Mouse (Mus musculus) G1E-ER4 (cell line): ENCODE data around the gene Gm10160. TPM values are rescaled to one million over a fixed set of nuclear protein-coding genes. Genes with fewer than 3 reads are reported as not detected.

Experiments used
- GATA1 ChIP-seq: IDR thresholded peaks from one replicate; pipeline ENCODE4 v1.8.0; 2012; ENCODE audit warnings: low read length, inconsistent platforms
- polyA plus RNA-seq: library from polyadenylated mRNA; stranded (reverse); fragments of >175 nt; gene quantifications from 2 replicates; pipeline ENCODE4 v1.2.3, GENCODE M21; 2012

Gm10160 gene
- polyA plus RNA-seq, 1 experiment = not detected

DNA sequence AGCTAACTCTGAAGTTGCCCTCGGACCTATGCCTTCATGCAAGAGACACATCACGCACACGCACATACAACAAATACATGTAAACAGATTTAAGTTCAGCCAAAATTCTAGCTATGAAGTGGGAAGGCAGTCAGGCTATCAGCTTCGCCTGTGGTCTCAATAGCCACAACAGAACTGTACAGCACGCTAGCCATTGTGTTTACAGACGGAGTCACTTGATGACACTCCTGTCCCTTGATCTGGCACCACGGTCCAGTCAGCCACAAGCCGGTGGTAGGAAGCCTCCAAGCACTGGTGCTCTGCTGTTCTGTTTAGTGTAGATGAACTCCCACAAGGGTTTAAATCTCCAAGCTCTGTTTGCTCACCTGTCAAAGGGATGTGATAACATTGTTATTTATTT is 9.6 kb downstream of the Gm10160 start:
- TF ChIP-seq GATA1 = no peak

- no peak for TF ChIP-seq GATA1
Observed at GRCm38 (mm10) chr7:81845313-81845712, 10.3 kb downstream of the Gm10160 start.

DNA sequence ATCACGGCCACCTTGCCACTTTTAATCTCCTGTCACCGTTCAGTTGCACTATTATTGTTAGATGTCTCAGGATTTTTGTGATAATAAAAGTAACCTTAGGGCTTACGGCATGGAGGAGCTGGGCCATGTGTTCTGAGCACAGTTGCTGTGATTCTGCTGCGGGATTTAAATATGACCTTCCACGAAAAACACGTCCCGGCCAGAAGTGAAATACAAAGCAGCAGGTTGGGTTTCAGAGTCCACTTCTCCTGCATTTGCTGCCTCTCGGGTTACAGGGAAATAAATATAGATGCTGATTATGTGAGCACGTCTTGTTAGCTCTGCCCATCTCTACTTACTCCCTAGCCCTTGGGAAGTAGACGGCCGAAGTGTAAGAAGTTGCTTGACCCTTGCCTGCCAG is 10.8 kb downstream of the Gm10160 start:
- TF ChIP-seq GATA1 = no peak

DNA sequence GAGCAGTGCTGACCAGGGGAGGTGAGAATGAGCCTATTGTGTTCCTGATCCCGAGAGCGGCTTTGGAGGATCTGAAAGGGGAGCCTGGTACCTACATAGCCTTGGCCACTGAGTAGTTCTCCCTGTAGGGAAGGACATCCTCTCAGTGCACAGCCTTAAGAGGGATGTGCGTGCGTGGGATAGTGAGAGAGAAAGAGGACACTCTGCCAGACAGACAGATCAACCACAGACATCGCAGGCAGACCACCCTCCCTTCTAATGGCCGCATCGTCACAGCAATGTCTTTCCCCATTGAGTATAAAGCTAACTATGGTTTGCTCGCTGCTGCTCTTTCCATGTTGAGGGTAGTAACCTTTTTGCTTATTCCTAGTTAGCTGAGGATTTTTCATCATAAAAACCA is 11.7 kb downstream of the Gm10160 start:
- TF ChIP-seq GATA1 = no peak

DNA sequence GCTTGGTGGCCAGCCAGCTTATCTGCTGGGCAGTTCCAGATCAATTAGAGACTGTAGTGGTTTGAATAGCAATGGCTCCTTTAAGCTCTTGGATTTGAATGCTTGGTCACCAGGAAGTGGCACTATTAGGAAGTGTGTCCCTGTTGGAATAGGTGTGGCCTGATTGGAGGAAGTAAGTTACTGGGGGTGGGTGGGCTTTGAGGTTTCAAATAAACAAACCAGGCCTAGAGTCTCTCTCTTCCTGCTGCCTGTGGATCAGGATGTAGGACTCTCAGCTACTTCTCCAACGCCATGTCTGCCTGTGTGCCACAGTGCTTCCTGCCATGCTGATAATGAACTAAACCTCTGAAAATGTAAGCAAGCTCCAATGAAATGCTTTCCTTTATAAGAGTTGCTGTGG is 12.6 kb downstream of the Gm10160 start:
- no peak for TF ChIP-seq GATA1

DNA sequence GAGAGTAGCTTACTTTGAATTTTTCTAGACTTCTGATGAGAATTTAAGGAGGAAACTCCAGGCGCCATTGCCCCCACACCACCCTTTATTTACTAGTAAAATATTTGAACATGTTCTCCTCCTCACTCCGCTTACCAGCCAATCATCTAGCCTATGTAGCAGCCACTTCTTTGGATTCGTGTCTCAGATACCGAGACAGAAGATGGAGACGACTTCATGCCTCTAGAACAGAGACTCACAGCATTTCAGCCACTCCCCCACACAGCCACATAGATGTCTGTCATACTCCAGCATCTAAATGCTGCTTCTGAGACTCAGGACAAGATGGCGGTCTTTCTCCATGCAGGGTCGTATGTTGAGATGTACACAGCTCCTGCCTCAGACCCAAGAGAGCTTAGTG is 13.5 kb downstream of the Gm10160 start:
- no peak for TF ChIP-seq GATA1

- no peak for TF ChIP-seq GATA1
Observed at GRCm38 (mm10) chr7:81841439-81841838, 14.2 kb downstream of the Gm10160 start.

GRCm38 (mm10) chr7:81840661-81841181 is 14.9 kb downstream of the Gm10160 start:
- TF ChIP-seq GATA1 = no peak

GRCm38 (mm10) chr7:81839746-81840145 is 15.8 kb downstream of the Gm10160 start:
- TF ChIP-seq GATA1 = no peak

DNA sequence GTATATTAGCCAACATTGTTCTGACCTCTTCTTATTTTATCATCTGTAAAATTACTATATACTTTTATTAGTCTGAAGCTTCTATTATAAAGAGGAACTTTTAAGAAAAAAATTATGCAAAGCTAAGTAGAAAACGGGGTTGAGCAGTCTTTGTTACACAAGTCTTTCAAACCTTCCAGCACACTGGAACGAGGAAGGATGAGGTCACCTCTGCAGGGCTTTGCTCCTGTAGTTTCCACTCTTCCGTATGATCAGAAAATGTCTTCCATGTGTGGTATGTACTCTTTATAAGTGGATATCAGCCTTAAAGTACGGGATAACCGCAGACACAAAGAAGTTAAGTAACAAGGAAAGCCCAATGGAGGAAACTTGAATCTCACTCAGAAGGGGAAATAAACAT is 20.2 kb downstream of the Gm10160 start:
- no peak for TF ChIP-seq GATA1

GRCm38 (mm10) chr7:81834847-81835246 is 20.7 kb downstream of the Gm10160 start:
- no peak for TF ChIP-seq GATA1

DNA sequence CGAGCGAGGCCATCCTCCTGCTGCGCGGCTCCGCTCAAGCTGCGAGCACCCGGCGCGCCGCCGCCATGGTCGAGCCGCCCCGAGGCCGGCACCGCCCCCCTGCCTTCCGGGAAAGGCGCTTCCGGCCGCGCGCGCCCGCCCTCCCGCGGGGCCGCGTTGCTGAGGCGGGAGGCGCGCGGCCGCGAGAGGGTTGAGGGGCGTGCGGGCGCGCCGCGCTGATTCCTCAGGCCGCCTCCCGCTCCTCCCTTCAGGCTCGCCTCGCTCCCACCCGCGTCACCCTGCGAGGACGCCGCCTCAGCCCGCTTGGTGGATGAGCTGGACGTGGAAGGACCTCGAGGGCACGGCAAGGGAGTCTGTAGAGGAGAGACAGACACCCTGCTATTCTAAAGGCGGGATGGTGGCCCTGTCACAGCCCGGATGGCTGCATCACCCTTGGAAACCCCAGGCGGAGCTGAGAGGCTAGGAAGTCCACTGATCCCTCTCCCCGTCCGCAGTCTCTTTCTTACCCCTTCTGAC is 26.2 kb downstream of the Gm10160 start, which contains the start of gene Btbd1:
Btbd1 (minus strand) TSS at position 53 of the 516 bp plus-strand sequence.
- no peak for TF ChIP-seq GATA1

DNA sequence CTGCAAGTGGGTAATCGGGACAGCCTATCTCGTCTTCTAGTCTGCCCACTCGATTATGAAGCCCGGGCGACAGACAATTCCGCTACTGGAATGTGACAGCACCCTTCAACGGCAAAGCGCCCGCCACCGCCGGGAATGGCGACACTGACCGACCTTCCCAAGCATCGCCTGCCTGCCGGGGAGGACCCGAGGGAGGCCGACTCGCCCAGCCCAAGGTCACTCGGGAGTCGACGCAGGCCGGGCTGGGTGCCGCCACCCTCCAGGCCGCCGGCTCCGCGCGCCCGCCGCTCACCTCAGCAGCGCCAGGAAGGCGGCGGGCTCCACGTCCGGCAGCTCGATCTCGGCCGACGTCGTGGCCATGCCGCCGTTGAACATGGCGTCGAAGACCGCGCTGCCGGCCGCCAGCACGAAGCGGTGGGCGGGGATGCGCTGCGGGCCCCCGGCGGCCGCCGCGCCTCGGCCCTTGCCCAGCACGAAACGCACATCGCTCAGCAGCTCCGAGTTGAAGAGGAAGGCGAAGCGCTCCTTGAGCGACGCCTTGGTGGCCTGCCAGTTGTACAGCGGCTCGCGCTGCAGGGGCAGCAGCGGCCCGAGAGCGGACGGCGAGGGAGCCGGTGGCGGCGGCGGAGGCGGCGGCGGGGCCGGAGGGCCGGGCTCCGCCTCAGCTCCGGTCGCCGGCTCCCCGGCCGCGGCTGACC is 26.8 kb downstream of the Gm10160 start:
- no peak for TF ChIP-seq GATA1

- TF ChIP-seq GATA1 = no peak
Observed at GRCm38 (mm10) chr7:81827806-81828667, 27.6 kb downstream of the Gm10160 start.

GRCm38 (mm10) chr7:81825381-81825780 is 30.2 kb downstream of the Gm10160 start:
- no peak for TF ChIP-seq GATA1

GRCm38 (mm10) chr7:81824906-81825305 is 30.7 kb downstream of the Gm10160 start:
- no peak for TF ChIP-seq GATA1
